Mouse (Mus musculus): ENCODE data around the gene Gramd4.
"Not testable (repeated sequence)": the region's sequence is repeated elsewhere in the genome, so short reads cannot be mapped to it uniquely, and the experiment has no call there.

Gramd4 gene

DNA sequence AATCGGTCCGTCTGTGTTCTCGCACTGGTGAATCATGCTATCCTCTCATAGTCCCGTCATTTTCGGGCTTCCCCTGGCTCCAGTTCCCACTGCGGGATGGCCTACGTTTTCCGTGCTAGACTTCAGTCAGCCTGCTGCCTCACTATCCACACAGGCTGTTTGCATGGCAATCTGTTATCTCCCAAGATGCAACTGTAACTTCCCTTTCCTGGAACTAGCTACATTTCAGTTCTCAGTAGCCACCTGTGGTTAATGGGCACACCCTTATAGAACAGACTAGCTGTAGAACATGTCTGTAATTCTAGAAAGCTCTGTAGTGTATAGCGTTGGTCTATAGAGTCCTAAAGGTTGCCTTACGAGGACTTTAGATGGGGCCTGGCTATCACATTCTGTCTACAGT, 6.3 kb upstream of the Gramd4 start:
- DNase-seq (ENCODE audit: low spot score): no peak

GRCm38 (mm10) chr15:86051878-86052478, 5.5 kb upstream of the Gramd4 start:
- no peak for DNase-seq (ENCODE audit: low spot score)

- peak; percentile 73 for DNase-seq (ENCODE audit: low spot score)
Measured at GRCm38 (mm10) chr15:86053890-86054536, 3.5 kb upstream of the Gramd4 start.

GRCm38 (mm10) chr15:86054861-86055260, 2.6 kb upstream of the Gramd4 start:
- not testable (repeated sequence) for DNase-seq (ENCODE audit: low spot score)

DNA sequence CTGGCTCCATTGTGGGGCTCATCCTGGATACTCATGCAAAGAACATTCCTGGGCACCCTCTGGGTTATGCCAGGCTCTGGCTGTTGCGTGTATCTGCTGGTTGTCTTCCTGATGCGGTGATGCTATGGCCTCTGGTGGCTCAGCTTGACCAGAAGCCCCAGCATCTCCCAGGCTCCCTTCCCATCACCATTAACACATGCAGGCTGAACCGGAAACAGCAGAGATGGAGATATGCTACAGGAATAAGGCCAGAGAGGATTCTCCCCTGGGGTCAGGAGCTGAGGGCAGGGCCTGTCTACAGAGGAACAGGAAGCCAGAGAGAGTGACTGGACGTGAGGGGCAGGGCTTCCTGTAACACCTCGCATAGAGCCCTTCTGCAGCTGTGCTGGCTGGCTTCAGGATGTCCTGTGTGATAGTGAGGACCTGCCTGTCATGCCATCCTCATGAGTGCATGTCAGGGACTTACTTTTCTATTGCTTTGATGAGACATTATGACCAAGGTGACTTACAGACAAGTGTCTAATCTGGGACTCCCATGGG, 1.2 kb upstream of the Gramd4 start:
- no peak for DNase-seq (ENCODE audit: low spot score)

GRCm38 (mm10) chr15:86057908-86058307, 413 bp downstream of the Gramd4 start:
- DNase-seq (ENCODE audit: low spot score): no peak

DNA sequence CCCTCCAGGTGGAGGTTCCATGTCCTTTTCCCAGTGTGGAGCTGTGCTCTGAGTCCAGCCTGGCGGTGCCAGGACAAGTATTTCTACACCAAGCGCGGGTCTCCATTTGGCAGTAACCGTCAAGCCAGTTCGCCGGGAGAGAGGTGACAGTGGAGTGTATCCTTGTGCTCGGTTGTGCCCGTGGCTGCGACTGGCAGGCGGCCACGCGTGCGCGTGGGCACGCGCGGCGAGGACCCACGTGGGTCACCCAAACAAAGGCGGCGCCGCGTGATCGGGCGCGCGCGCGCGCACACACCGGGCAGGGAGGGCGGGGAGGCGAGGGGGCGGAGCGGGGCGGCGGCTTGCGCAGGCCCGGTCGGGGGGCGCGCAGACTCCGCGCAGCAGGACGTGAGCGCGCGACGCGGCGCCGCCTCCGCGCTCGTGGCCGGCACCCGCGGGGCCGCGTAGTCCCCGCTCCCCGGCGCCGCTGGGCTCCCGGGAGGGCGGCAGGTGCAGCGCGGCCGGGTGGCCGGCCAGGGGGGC, 960 bp downstream of the Gramd4 start:
- DNase-seq (ENCODE audit: low spot score): peak; percentile 80

- DNase-seq (ENCODE audit: low spot score): no peak
Measured at GRCm38 (mm10) chr15:86058931-86059834, 1.7 kb downstream of the Gramd4 start.

DNA sequence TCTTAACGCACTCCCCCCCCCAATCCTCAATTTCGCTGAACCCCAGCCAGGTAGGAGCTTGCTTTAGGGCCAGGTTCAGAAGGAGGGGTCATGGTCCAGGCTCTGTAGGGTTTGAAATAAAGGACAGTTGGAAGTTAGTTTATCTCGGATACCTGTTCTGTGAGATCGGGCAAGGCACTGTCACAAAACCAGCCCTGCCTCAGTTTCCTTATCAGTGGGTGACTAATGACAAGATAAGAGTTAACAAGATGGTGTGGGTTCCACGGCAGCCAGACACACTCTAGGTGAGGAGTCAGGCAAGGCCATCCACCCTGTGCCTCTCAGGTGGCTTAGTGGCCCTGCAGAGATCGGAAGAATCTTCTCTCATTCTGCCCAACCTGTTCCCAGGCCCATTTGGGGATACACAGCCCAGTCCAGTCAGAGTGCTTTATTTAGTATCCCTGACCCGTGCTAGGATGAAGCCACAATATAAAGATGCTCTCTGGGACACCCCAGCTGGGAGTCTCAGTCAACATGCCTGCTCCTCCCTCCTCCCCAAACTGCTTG, 2.4 kb downstream of the Gramd4 start:
- DNase-seq (ENCODE audit: low spot score): no peak

- no peak for DNase-seq (ENCODE audit: low spot score)
Measured at GRCm38 (mm10) chr15:86060581-86060980, 3.1 kb downstream of the Gramd4 start.

DNA sequence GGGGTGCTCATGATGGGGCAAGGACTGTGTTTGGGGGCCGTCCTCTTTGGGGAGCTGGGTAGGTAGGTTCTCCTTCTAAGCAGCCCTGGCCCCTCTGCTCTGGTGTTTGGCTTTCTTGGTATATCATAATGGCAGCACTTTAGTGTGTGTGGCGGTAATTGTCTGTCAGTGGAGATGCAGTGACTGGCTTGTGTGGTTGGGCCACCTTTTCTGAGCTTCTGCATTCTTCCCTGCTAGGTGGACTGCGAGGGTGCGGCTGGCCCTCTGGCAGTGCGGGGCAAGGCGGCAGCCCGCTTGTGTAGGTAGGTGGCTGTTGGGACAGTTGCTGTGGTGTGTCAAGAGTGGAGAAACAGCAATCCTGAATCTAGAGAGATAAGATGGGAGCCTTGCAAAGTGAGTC, 3.7 kb downstream of the Gramd4 start:
- no peak for DNase-seq (ENCODE audit: low spot score)

DNA sequence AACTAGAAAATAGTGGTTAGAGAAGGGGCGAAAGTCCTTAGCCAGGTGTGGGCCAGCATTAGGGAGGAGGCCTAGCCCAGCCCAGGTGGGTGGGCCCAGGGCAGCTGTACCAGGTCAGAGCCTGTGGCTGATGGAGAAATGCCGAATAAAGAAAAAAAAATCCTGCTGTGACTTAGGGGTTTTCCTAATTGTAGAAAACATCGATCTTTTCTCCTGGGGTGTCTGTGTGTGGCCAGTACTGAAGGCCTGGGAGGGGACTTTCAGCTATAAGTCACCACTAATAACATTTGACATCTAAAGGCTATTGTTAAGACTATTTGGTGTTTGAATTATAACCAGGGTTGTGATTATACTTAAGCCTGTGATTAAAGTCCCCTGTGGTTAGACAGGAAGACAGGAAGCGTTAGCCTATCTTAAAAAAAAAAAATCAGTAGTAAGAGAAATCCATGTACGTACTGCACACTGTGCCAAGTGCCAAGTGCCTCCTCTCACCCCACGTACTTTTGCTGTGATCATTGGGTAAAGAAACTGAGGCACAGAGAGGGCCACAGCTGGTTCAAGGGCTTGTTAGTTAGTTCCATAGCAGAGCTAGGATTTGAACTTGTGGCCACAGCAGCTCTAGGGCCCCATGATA, 4.5 kb downstream of the Gramd4 start:
- DNase-seq (ENCODE audit: low spot score): no peak

DNA sequence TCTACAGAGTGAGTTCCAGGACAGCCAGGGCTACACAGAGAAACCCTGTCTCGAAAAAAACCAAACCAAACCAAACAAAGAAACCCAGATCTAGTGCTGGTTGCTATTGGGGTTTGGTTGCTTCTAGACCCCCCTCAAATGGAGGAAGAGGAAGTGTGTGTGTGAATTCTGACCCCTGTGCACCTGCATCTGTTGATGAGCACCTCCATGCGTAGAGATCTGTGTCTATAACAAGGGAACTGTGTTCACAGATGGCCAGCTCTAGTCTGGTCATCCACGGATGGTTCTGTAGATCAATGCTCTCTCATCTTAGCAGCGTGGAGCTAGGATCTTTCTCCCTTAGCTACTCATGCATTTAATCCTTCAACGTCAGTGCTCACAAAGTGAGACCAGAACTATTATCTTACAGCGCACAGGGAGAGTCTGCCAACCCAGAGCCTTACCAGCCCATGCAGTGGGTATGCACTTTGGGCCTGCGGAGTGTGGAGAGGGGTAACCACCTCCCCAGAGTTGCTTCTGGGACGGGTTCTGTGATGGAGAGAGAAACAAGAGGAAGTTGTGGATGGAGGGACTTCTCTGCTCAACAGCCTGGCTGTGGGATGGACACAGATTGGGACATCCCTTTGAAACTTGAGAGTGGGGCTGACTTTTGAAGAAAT, 6.8 kb downstream of the Gramd4 start:
- DNase-seq (ENCODE audit: low spot score): no peak

- no peak for DNase-seq (ENCODE audit: low spot score)
Measured at GRCm38 (mm10) chr15:86064850-86065229, 7.3 kb downstream of the Gramd4 start.

GRCm38 (mm10) chr15:86065367-86065766, 7.9 kb downstream of the Gramd4 start:
- DNase-seq (ENCODE audit: low spot score): no peak

DNA sequence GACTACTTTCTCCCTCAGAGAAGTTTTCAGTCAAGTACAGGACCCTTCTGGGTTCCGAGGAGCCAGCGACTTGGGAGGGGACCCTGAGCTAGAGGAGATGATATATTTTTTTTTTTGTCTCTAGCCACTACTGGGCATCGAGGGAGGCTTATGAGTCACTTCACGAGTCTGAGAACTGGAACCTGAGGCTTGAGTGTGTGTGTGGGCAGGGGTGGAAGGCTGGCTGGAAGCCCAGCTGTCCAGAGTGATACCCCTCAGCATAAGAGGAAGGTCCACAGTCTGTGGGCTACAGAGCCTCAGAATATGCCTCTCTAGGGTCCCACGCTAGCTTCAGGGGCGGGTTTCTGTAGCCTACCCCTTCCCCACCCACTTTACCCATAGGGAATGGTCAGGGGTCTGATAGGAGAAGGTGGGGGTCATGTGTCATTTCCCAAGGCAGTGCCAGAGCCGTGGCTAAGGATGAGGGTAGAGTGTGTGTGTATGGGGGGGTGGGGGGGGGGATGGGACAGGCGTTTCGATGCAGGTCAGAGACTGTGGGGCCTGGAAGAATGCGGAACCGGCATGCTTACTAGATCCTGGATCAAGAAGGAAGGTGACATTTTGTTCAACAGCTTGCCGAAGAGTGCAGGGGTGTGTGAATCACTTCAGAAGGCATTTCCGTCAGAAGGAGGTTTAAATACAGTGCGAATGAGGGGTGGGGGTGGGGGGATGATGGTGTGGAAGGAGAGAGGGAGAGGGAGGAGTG, 9.5 kb downstream of the Gramd4 start:
- DNase-seq (ENCODE audit: low spot score): no peak

- DNase-seq (ENCODE audit: low spot score): peak; percentile 76
Measured at GRCm38 (mm10) chr15:86067581-86067910, 10.1 kb downstream of the Gramd4 start.

DNA sequence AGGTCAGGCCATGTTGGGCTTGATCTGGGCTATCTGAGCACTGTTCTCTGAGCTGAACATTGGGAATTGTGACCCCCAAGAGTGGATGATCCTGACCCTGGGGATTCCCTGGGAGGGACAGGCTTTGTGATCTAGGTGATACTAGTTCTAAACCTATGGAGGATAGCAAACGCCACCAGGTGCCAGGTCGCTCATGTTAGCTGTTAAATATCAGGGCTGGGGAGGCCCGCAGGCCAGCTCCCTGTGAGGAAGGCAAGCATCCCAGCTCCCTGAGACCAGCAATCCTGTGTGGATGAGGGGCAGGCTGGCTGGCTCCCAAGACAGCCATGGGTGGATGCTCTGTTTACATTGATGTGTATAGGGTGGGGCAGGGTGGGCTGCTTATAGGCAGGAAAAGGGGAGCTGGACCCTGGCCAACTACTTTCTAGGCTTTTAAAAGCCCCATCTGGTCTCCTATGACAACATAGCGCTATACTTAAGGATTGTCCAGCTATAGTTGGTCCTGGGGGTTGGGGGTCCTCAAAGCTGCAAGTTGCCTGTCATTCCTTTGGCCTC, 10.5 kb downstream of the Gramd4 start:
- no peak for DNase-seq (ENCODE audit: low spot score)

- no peak for DNase-seq (ENCODE audit: low spot score)
Measured at GRCm38 (mm10) chr15:86069011-86069791, 11.7 kb downstream of the Gramd4 start.

Measured in lung, postnatal 25 days (tissue).